Mouse (Mus musculus): ENCODE results near the gene Exoc3l4.

DNA sequence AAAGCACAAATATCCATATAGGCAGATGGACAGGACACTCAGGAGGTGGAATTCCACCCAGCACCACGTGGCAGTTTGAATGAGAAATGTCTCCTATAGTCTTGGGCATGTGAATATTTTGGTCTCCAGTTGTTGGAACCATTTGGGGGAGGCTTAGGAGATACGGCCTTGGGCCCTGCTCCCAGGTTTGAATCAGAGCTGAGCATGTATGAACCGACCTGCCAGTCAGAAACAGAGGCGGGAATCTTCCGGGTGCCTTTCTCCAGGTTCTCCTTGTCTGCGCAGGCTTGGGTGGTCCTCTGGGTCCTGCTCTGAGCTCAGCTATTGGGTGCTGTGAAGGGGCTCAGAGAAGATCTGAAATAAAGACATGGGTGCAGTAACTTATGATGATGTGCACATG is 22.8 kb upstream of the Exoc3l4 start:
- TF ChIP-seq POLR2A (IDR thresholded peaks at IDR 0.05; ENCODE audit: borderline replicate concordance, insufficient read depth, low read length): no peak
- TF ChIP-seq CTCF (IDR thresholded peaks at IDR 0.05; ENCODE audit: borderline replicate concordance, insufficient read depth, low read depth, low read length): no peak

Measured in cerebellum, adult 2 months (tissue).